9 mouse cellular contexts compared by ENCODE assay signal in the genomic region with DNA sequence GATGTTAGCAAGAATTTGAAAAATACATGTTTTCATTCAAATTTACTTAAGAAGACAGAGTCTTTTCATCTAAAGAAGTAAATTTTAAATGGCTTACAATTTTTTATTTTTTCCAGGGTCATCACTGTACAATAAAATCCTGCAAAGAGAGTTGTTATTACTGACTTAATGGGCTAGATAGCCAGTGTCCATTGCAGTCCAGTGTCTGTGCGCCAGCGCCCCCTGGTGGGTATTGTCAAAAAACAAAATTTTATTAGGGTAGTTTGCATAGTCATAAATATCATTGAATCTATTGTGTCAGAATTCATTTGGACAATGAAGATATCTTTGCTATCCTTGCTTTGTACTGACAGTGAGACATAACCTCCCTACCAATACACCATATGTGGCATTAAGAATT.
DNase-seq lines count a peak whose midpoint lies in the region; TF ChIP-seq lines count a peak whose summit lies in the region.
"Had no signal": no experiment of that assay in that cellular context is flagged by ENCODE, and none has a peak within 500 bp of the region (broad histone marks: within the 10 kb centered on the region; RNA-seq: fewer than 3 reads in every experiment).

No protein-coding gene starts in this region.

- H3K27me3 ChIP-seq in MEL (ENCODE audit: control insufficient read depth in 1 of 2, insufficient read depth in 2 of 2, low read length in 2 of 2) = no peaks in the 10 kb centered on the region

- no peaks in the 10 kb centered on the region for H3K79me2 ChIP-seq in MEL (ENCODE audit: control insufficient read depth, insufficient read depth, low read length, poor library complexity)

- no peak overlapping the region for H3K4me3 ChIP-seq in MEL (ENCODE audit: control insufficient read depth in 1 of 2, insufficient read depth in 1 of 2, low read depth in 2 of 2, low read length in 2 of 2)
- H3K4me3 ChIP-seq in bone marrow, adult 2 months (replicated peaks; ENCODE audit: control insufficient read depth, low read depth, low read length) = no peak overlapping the region
- no peak overlapping the region for H3K4me3 ChIP-seq in embryonic fibroblast, embryonic 13.5 days (ENCODE audit: insufficient read depth, low read length)
- no peak overlapping the region for H3K4me3 ChIP-seq in left cerebral cortex, adult 2 months

- no peak for TF ChIP-seq EP300 in MEL (IDR thresholded peaks at IDR 0.05; ENCODE audit: low read depth in 1 of 2, low read length in 2 of 2)

- no peaks in the 10 kb centered on the region for H3K36me3 ChIP-seq in MEL (ENCODE audit: control insufficient read depth in 1 of 2, insufficient read depth in 2 of 2, low read length in 2 of 2)

- H3K4me1 ChIP-seq in MEL (ENCODE audit: control insufficient read depth in 1 of 2, insufficient read depth in 2 of 2, low read length in 2 of 2) = no peaks in the 10 kb centered on the region
- no peaks in the 10 kb centered on the region for H3K4me1 ChIP-seq in bone marrow, adult 2 months (ENCODE audit: control insufficient read depth, insufficient read depth, low read length)
- H3K4me1 ChIP-seq in embryonic fibroblast, embryonic 13.5 days (ENCODE audit: control insufficient read depth, insufficient read depth, low read length) = no peaks in the 10 kb centered on the region

- peak; percentile 30 to 62 (median 50); a peak in 5 of 6 replicates for TF ChIP-seq CTCF in MEL (IDR thresholded peaks at IDR 0.05 in 2 of 3, conservative IDR thresholded peaks at IDR 0.05 in 1 of 3; ENCODE audit: control insufficient read depth in 1 of 3, insufficient read depth in 1 of 3, low read depth in 2 of 3, low read length in 3 of 3, poor library complexity in 1 of 3, severe bottlenecking in 1 of 3)
- peak; percentile 39; the same call in 1 of the 2 replicates for TF ChIP-seq CTCF in bone marrow, adult 2 months (IDR thresholded peaks at IDR 0.05; ENCODE audit: control insufficient read depth, insufficient read depth, low read length)
- peak; percentile 31; the same call in 1 of the 2 replicates for TF ChIP-seq CTCF in embryonic fibroblast, embryonic 13.5 days (IDR thresholded peaks at IDR 0.05; ENCODE audit: borderline replicate concordance, insufficient read depth, low read length)
- peak; percentile 66 for TF ChIP-seq CTCF in left cerebral cortex, adult 2 months (IDR thresholded peaks at IDR 0.05)

- H3K9me3 ChIP-seq in MEL (replicated peaks; ENCODE audit: insufficient read depth, low read length) = no peaks in the 10 kb centered on the region

- intact Hi-C loops in left cerebral cortex, adult 2 months (cut with DNase I) = loop anchor here (5.0 kb wide), 1 partner anchor 614 kb away; no protein-coding TSS in a partner anchor

- no peak overlapping the region for H3K27ac ChIP-seq in MEL (ENCODE audit: control insufficient read depth, low read depth, low read length)
- no peak overlapping the region for H3K27ac ChIP-seq in bone marrow, adult 2 months (ENCODE audit: control insufficient read depth, insufficient read depth, low read depth, low read length, poor library complexity)
- no peak overlapping the region for H3K27ac ChIP-seq in embryonic fibroblast, embryonic 13.5 days (ENCODE audit: insufficient read depth, low read length)
- no peak overlapping the region for H3K27ac ChIP-seq in left cerebral cortex, adult 2 months
- H3K27ac ChIP-seq: macrophage had no signal

- 1% methylated on average over 2 of the region's 2 CpGs for WGBS in bone marrow, adult 2 months

- TF ChIP-seq POLR2A in MEL (IDR thresholded peaks at IDR 0.05; ENCODE audit: control insufficient read depth in 1 of 2, insufficient read depth in 1 of 2, low read depth in 1 of 2, low read length in 2 of 2, poor library complexity in 1 of 2) = no peak
- no peak for TF ChIP-seq POLR2A in bone marrow, adult 2 months (IDR thresholded peaks at IDR 0.05; ENCODE audit: borderline replicate concordance, control insufficient read depth, low read depth, low read length)
- no peak for TF ChIP-seq POLR2A in embryonic fibroblast, embryonic 13.5 days (IDR thresholded peaks at IDR 0.05; ENCODE audit: low read depth, low read length)

- H3K9ac ChIP-seq in MEL (ENCODE audit: control insufficient read depth, low read depth, low read length, poor library complexity, severe bottlenecking) = no peak overlapping the region

- DNase-seq in kidney, adult 9 months = peak; percentile 24
- no peak for DNase-seq in kidney, adult 11 months
- peak; percentile 34 for DNase-seq in MEL (ENCODE audit: low read depth, low spot score)
- peak; percentile 10 to 26 for DNase-seq in left cerebral cortex, adult 2 months (ENCODE audit: extremely low spot score in 1 of 2, low spot score in 2 of 2)
- DNase-seq in retina, embryonic 14.5 days (ENCODE audit: low spot score) = peak; percentile 78
- no peak for DNase-seq in spleen, postnatal 36 days (ENCODE audit: low spot score in 2 of 2)

- TF ChIP-seq RAD21 in MEL (IDR thresholded peaks at IDR 0.05; ENCODE audit: low read depth, low read length) = peak; percentile 51

TF ChIP-seq in MEL, 35 proteins besides CTCF, POLR2A, EP300 and RAD21:
- TF ChIP-seq ZNF384 (IDR thresholded peaks at IDR 0.05; ENCODE audit: low read depth, low read length) (no peak), TCF12 (IDR thresholded peaks at IDR 0.05; ENCODE audit: low read depth, low read length) (no peak), SMC3 (IDR thresholded peaks at IDR 0.05; ENCODE audit: low read depth, low read length) (peak; percentile 59), MYB (IDR thresholded peaks at IDR 0.05; ENCODE audit: low read depth, low read length) (no peak), TBP (IDR thresholded peaks at IDR 0.05; ENCODE audit: low read depth, low read length) (no peak), TAL1 (IDR thresholded peaks at IDR 0.05; ENCODE audit: low read length) (no peak), USF2 (IDR thresholded peaks at IDR 0.05; ENCODE audit: borderline replicate concordance in 1 of 2, insufficient read depth in 1 of 2, low read depth in 1 of 2, low read length in 2 of 2) (no peak), ZC3H11A (IDR thresholded peaks at IDR 0.05; ENCODE audit: low read depth, low read length) (peak; percentile 20; the same call in 1 of the 2 replicates), CHD1 (IDR thresholded peaks at IDR 0.05; ENCODE audit: low read depth, low read length) (no peak)
TF ChIP-seq in MEL: peak in this region for 2.

Comparison
In these comparisons a context has a peak if more than half of its experiments do, and no peak if none do; other contexts are left out.
1. DNase-seq: peak in kidney, adult 9 months (single experiment), MEL (single experiment), left cerebral cortex, adult 2 months (2 of 2) and retina, embryonic 14.5 days (single experiment); none in kidney, adult 11 months (single experiment) and spleen, postnatal 36 days (0 of 2).
2. Peak in every context shown above with its lines, with median percentiles within 50 percentile points of each other: CTCF ChIP-seq.